Mouse (Mus musculus): ENCODE data around the gene Tmem52. TPM values are rescaled to one million over a fixed set of nuclear protein-coding genes. Genes with fewer than 3 reads are reported as not detected.

Tmem52 gene
- total and polyA plus RNA-seq, 3 experiments, result not detected

DNA sequence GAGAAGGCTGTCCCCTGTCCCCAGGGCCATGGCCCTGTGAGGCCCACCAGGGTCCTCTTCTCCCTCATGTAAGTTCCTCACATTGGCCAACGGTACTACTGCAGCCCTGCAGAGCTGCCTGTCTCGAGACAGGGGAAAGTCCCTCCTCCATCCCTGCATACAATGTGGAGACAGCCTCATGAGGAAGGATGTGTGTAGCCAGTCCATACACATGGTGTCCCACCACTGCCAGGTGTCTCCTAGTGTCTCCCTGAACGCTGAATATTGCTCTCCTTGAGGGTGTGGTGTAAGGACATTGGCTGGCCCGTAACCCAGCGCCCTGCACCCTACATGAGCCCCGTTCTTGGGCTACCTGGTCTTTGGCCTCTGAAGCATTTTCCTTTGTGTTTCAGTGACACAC, 42.6 kb upstream of the Tmem52 start:
- no peak for TF ChIP-seq MAFK (IDR thresholded peaks at IDR 0.05; ENCODE audit: borderline replicate concordance, low read depth, low read length)
- TF ChIP-seq KAT2A (conservative IDR thresholded peaks at IDR 0.05; ENCODE audit: low read depth, low read length), result no peak
- TF ChIP-seq TAL1 (IDR thresholded peaks at IDR 0.05; ENCODE audit: low read length), result no peak
- no peak for TF ChIP-seq HCFC1 (IDR thresholded peaks at IDR 0.05; ENCODE audit: low read depth, low read length)
- TF ChIP-seq CHD2 (IDR thresholded peaks at IDR 0.05; ENCODE audit: low read length), result no peak
- no peak for TF ChIP-seq ZNF384 (IDR thresholded peaks at IDR 0.05; ENCODE audit: low read depth, low read length)
- no peak for TF ChIP-seq TCF12 (IDR thresholded peaks at IDR 0.05; ENCODE audit: low read depth, low read length)
- TF ChIP-seq GABPA (IDR thresholded peaks at IDR 0.05; ENCODE audit: low read depth, low read length), result no peak
- TF ChIP-seq ETS1 (IDR thresholded peaks at IDR 0.05; ENCODE audit: low read depth, low read length), result no peak
- no peak for TF ChIP-seq TBP (IDR thresholded peaks at IDR 0.05; ENCODE audit: low read depth, low read length)
- no peak for TF ChIP-seq NELFE (IDR thresholded peaks at IDR 0.05; ENCODE audit: low read depth, low read length)
- no peak for TF ChIP-seq E2F4 (IDR thresholded peaks at IDR 0.05; ENCODE audit: borderline replicate concordance, low read depth, low read length)
- no peak for TF ChIP-seq POLR2AphosphoS2 (IDR thresholded peaks at IDR 0.05; ENCODE audit: low read length)
- no peak for TF ChIP-seq NRF1 (IDR thresholded peaks at IDR 0.05; ENCODE audit: insufficient read depth, low read depth, low read length, poor library complexity, severe bottlenecking)
- H3K79me2 ChIP-seq (ENCODE audit: control insufficient read depth, insufficient read depth, low read length, poor library complexity), result no peaks in the 10 kb centered on the region; the same call in 1 of the 2 replicates
- H3K27ac ChIP-seq (ENCODE audit: control insufficient read depth, low read depth, low read length), result no peak overlapping the region
- no peaks in the 10 kb centered on the region for H3K27me3 ChIP-seq (ENCODE audit: control insufficient read depth in 1 of 2, insufficient read depth in 2 of 2, low read length in 2 of 2)
- no peak overlapping the region for H3K4me3 ChIP-seq (ENCODE audit: control insufficient read depth in 1 of 2, insufficient read depth in 1 of 2, low read depth in 2 of 2, low read length in 2 of 2)
- peaks cover 0 to 7% of the 10 kb centered on the region in 2 experiments; a peak in 2 of 4 replicates for H3K4me1 ChIP-seq (ENCODE audit: control insufficient read depth in 1 of 2, insufficient read depth in 2 of 2, low read length in 2 of 2)
- H3K9me3 ChIP-seq (replicated peaks; ENCODE audit: insufficient read depth, low read length), result no peaks in the 10 kb centered on the region
- H3K9ac ChIP-seq (ENCODE audit: control insufficient read depth, low read depth, low read length, poor library complexity, severe bottlenecking), result no peak overlapping the region
- DNase-seq (ENCODE audit: low read depth, low spot score), result no peak
- H3K36me3 ChIP-seq (ENCODE audit: control insufficient read depth in 1 of 2, insufficient read depth in 2 of 2, low read length in 2 of 2), result no peaks in the 10 kb centered on the region

DNA sequence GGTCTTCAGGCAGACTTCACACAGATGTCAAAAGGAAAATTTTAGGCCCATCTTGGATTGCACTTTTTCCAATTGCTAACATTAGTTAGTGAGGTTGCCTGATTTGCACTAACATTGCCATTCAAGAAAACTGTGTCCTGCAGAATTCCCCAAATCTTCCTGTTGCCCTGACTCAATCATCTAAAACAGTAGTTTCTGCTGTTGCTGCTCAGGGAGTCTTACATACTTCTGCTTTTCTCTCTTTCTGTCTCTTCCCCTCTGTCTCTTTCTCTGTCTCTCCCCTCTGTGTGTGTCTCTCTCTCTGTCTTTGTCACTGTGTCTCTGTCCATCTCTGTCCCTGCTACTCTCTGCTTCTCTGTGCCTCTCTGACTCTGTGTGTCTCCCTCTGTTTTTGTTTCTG, 40.5 kb upstream of the Tmem52 start:
- Histone ChIP-seq H3K9ac (ENCODE audit: control insufficient read depth, low read depth, low read length, poor library complexity, severe bottlenecking) (no peak overlapping the region), H3K27me3 (ENCODE audit: control insufficient read depth in 1 of 2, insufficient read depth in 2 of 2, low read length in 2 of 2) (no peaks in the 10 kb centered on the region), H3K9me3 (replicated peaks; ENCODE audit: insufficient read depth, low read length) (no peaks in the 10 kb centered on the region), H3K79me2 (ENCODE audit: control insufficient read depth, insufficient read depth, low read length, poor library complexity) (no peaks in the 10 kb centered on the region), H3K4me1 (ENCODE audit: control insufficient read depth in 1 of 2, insufficient read depth in 2 of 2, low read length in 2 of 2) (no peaks in the 10 kb centered on the region), H3K4me3 (ENCODE audit: control insufficient read depth in 1 of 2, insufficient read depth in 1 of 2, low read depth in 2 of 2, low read length in 2 of 2) (no peak overlapping the region), H3K36me3 (ENCODE audit: control insufficient read depth in 1 of 2, insufficient read depth in 2 of 2, low read length in 2 of 2) (no peaks in the 10 kb centered on the region), H3K27ac (ENCODE audit: control insufficient read depth, low read depth, low read length) (no peak overlapping the region)
- TF ChIP-seq KAT2A (conservative IDR thresholded peaks at IDR 0.05; ENCODE audit: low read depth, low read length) (no peak), GABPA (IDR thresholded peaks at IDR 0.05; ENCODE audit: low read depth, low read length) (no peak), ZMIZ1 (IDR thresholded peaks at IDR 0.05; ENCODE audit: low read depth, low read length) (no peak), ZNF384 (IDR thresholded peaks at IDR 0.05; ENCODE audit: low read depth, low read length) (no peak), USF1 (IDR thresholded peaks at IDR 0.05; ENCODE audit: low read depth, low read length) (no peak), MXI1 (IDR thresholded peaks at IDR 0.05; ENCODE audit: low read depth, low read length) (no peak), EP300 (IDR thresholded peaks at IDR 0.05; ENCODE audit: low read depth in 1 of 2, low read length in 2 of 2) (no peak), POLR2AphosphoS2 (IDR thresholded peaks at IDR 0.05; ENCODE audit: low read length) (no peak), RCOR1 (IDR thresholded peaks at IDR 0.05; ENCODE audit: low read depth, low read length) (no peak), MEF2A (IDR thresholded peaks at IDR 0.05; ENCODE audit: extremely low read depth, insufficient replicate concordance, low read depth, low read length, poor library complexity, severe bottlenecking) (no peak), GATA1 (IDR thresholded peaks at IDR 0.05; ENCODE audit: low read depth, low read length) (no peak), UBTF (IDR thresholded peaks at IDR 0.05; ENCODE audit: borderline replicate concordance, insufficient read depth, low read depth, low read length) (no peak), ELF1 (IDR thresholded peaks at IDR 0.05; ENCODE audit: low read depth, low read length) (no peak), NELFE (IDR thresholded peaks at IDR 0.05; ENCODE audit: low read depth, low read length) (no peak), SMC3 (IDR thresholded peaks at IDR 0.05; ENCODE audit: low read depth, low read length) (no peak), MAFK (IDR thresholded peaks at IDR 0.05; ENCODE audit: borderline replicate concordance, low read depth, low read length) (no peak)
- no peak for DNase-seq (ENCODE audit: low read depth, low spot score)

Data from MEL (cell line).